Mouse (Mus musculus) c-Kit-positive CD71-positive TER-119-positive erythroid progenitor cells, embryonic 14.5 days (primary cell): ENCODE measurements around the gene Igsf21.

ENCODE experiments used
- DNase-seq: peaks from one replicate; pipeline ENCODE4 v3.0.0-alpha.2; 2013; ENCODE audit warnings: low spot score

The Igsf21 gene

GRCm38 (mm10) chr4:140096283-140096682, 150.3 kb downstream of the Igsf21 start:
- no peak for DNase-seq

GRCm38 (mm10) chr4:140094835-140095234, 151.7 kb downstream of the Igsf21 start:
- DNase-seq, result no peak

- DNase-seq, result no peak
Measured at GRCm38 (mm10) chr4:140092367-140092766, 154.2 kb downstream of the Igsf21 start.

- DNase-seq, result no peak
Measured at GRCm38 (mm10) chr4:140091693-140092092, 154.9 kb downstream of the Igsf21 start.

GRCm38 (mm10) chr4:140089676-140090075, 156.9 kb downstream of the Igsf21 start:
- no peak for DNase-seq

GRCm38 (mm10) chr4:140088711-140089440, 157.7 kb downstream of the Igsf21 start:
- DNase-seq, result no peak

- no peak for DNase-seq
Measured at GRCm38 (mm10) chr4:140086192-140086591, 160.4 kb downstream of the Igsf21 start.

GRCm38 (mm10) chr4:140084521-140085011, 162.0 kb downstream of the Igsf21 start:
- no peak for DNase-seq

GRCm38 (mm10) chr4:140084064-140084463, 162.5 kb downstream of the Igsf21 start:
- DNase-seq, result no peak

GRCm38 (mm10) chr4:140078416-140078815, 168.2 kb downstream of the Igsf21 start:
- no peak for DNase-seq

GRCm38 (mm10) chr4:140077615-140078014, 169.0 kb downstream of the Igsf21 start:
- no peak for DNase-seq

- no peak for DNase-seq
Measured at GRCm38 (mm10) chr4:140076852-140077563, 169.6 kb downstream of the Igsf21 start.

- DNase-seq, result no peak
Measured at GRCm38 (mm10) chr4:140076428-140076827, 170.2 kb downstream of the Igsf21 start.

- no peak for DNase-seq
Measured at GRCm38 (mm10) chr4:140071047-140071446, 175.5 kb downstream of the Igsf21 start.

GRCm38 (mm10) chr4:140070331-140070652, 176.3 kb downstream of the Igsf21 start:
- DNase-seq, result no peak

- no peak for DNase-seq
Measured at GRCm38 (mm10) chr4:140069563-140070330, 176.8 kb downstream of the Igsf21 start.

GRCm38 (mm10) chr4:140068468-140068867, 178.1 kb downstream of the Igsf21 start:
- no peak for DNase-seq

- no peak for DNase-seq
Measured at GRCm38 (mm10) chr4:140066011-140066410, 180.6 kb downstream of the Igsf21 start.

- no peak for DNase-seq
Measured at GRCm38 (mm10) chr4:140063153-140063671, 183.4 kb downstream of the Igsf21 start.

- DNase-seq, result no peak
Measured at GRCm38 (mm10) chr4:140060251-140060650, 186.3 kb downstream of the Igsf21 start.

- DNase-seq, result no peak
Measured at GRCm38 (mm10) chr4:140053042-140053441, 193.5 kb downstream of the Igsf21 start.

GRCm38 (mm10) chr4:140052575-140052974, 194.0 kb downstream of the Igsf21 start:
- DNase-seq, result no peak
